Mouse (Mus musculus): Measurements from ENCODE around the gene Cdh22.

DNA sequence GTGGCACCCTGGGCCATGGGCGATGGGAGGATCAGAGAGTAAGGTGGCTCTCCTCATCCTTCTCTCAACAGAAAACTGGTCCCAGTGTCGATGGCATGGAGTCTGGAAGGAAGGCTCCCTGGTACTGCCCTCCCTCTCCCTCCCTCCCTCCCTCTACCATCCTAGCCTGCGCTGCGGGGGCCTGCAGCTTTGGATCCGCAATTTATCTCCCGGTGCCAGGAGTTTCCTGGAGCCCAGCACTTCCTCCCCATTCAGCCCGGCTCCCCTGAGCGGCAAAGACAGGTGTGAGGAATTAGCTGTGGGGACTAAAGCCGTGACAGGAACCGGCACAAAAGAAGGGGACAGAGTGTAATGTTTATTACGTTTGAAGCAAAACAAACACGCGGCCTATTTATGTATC is 7.9 kb upstream of the Cdh22 start:
- TF ChIP-seq CTCF (IDR thresholded peaks at IDR 0.05; ENCODE audit: extremely low read depth, insufficient read depth, insufficient read length, insufficient replicate concordance) (no peak), POLR2A (IDR thresholded peaks at IDR 0.05; ENCODE audit: low read depth, low read length) (no peak)
